Mouse (Mus musculus) spleen, adult 2 months (tissue): Measurements from ENCODE around the gene Trp53i13.

ENCODE experiments used
- CTCF ChIP-seq: fragments of 200-500 bp; IDR thresholded peaks from 2 replicates; pipeline ENCODE4 v1.5.1; 2011; ENCODE audit warnings: mild to moderate bottlenecking, inconsistent platforms; ENCODE audit not compliant: insufficient read depth, insufficient read length, insufficient replicate concordance; ENCODE audit errors: extremely low read depth
- POLR2A ChIP-seq: fragments of 200-500 bp; IDR thresholded peaks from 2 replicates; pipeline ENCODE4 v1.6.1; 2011; ENCODE audit warnings: low read depth, low read length, inconsistent platforms

GRCm38 (mm10) chr11:77463101-77463445 lies 52.7 kb downstream of the Trp53i13 start:
- TF ChIP-seq POLR2A (no peak), CTCF (no peak)
